Mouse (Mus musculus): ENCODE data around the gene Nedd9. TPM values are rescaled to one million over a fixed set of nuclear protein-coding genes. Genes with fewer than 3 reads are reported as not detected.
"Not testable (repeated sequence)": the region's sequence is repeated elsewhere in the genome, so short reads cannot be mapped to it uniquely, and the experiment has no call there.

Nedd9 gene
- polyA plus RNA-seq, 1 experiment from 2014 or later, result 42.1 TPM

DNA sequence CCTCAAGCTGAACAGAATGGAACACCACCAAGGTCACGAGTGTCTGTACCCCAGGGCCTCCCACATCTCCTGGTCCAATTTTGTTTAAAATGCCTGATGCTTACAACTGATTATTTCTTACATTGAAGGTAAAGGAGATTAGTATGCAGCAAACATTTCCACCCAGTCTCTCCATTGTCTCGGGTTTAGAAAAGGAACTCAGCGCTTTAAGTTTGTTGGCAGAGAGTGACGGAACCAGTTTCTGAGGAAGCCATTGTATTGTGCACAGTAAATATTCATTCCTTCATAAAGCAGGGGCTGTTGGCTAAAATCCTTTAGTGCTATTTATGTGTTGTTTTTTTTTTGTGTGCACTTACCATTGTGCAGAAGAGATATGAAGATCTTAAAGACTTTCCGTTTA lies 166.4 kb downstream of the Nedd9 start:
- DNase-seq (ENCODE audit: low spot score), result no peak

DNA sequence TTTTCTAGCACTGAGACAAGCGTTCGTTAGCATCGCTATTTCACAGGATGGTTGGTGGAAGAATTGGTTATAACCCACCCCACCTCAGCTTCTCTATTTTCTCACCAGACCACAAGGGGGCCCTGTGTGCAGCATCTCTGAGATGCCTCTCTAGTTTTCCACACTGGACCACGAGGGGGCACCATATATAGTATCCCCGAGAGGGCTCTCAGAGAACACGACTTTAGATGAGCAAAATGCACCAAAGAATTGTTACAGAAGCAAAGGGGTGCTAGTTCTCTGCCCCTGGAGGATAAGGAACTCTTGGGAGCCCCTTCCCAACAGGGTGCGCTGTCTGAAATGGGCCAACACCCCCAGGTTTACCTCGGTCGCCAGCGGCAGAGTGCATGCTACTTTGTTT lies 184.4 kb downstream of the Nedd9 start:
- DNase-seq (ENCODE audit: low spot score), result peak; percentile 89

DNA sequence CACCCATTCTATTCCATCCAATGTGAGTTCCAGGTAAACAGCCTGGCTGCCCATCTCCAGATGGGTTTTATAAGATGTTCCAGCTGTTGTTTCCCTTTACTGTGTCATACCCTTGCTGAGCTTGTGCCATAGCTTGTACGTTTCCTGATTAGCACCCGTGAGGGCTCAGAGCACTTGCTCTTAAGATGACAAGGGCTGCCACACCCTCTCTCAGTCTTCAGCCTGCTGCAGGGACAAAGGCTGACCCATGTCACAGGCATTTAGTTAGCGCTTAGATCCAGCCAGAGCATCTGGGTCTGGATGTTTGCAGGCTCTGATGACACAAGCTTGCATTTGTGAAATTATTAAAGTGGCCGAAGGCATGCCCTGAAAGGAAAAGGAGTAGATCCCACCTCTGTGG lies 187.1 kb downstream of the Nedd9 start:
- no peak for DNase-seq (ENCODE audit: low spot score)

- no peak for DNase-seq (ENCODE audit: low spot score)
Observed at GRCm38 (mm10) chr13:41298996-41299395, 188.2 kb downstream of the Nedd9 start.

- no peak for DNase-seq (ENCODE audit: low spot score)
Observed at GRCm38 (mm10) chr13:41298533-41298932, 188.6 kb downstream of the Nedd9 start.

DNA sequence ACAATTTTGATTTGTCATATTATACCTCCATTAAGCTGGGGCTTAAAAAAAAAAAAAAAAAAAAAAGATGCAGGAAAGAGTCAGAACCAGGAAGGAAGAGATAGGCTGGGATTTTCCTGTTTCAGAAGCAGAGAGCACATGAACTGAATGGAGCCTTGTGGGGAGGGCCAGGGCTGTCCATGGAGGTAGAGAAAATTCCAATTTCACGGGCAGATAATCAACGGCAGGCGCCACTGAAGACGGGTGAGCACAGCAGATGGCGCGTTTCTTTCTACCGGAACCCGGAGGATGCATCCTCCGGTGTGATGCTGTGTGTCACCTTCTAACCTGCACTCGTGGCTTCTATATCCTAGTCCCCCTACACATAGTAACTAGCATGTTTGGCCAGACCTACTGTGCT lies 190.8 kb downstream of the Nedd9 start:
- DNase-seq (ENCODE audit: low spot score), result no peak

GRCm38 (mm10) chr13:41295886-41296285 lies 191.3 kb downstream of the Nedd9 start:
- DNase-seq (ENCODE audit: low spot score), result no peak

- no peak for DNase-seq (ENCODE audit: low spot score)
Observed at GRCm38 (mm10) chr13:41293595-41293994, 193.6 kb downstream of the Nedd9 start.

DNA sequence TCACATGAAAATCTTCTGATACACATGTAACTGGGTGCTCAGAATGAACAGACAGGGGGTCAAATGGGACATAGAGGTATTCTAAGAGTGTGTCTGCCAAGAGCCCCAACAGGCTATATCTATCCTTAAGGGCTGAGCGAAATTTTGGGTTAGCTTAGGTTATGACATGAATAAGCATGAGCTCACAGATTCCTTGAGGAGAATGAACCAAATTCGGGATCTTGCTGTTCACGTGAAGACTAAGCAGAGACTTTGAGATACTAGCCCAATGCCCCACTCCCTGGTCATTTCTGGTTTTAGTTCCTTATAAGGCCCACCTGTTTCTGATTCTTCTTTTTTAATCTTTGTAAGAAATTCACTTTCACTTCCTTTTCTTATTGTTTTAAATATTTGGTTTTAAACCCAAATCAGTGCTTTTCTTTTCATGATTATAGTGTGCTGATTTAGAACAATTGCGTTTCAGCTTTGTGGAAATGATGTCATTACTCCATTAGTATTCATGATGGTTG lies 195.6 kb downstream of the Nedd9 start:
- no peak for DNase-seq (ENCODE audit: low spot score)

DNA sequence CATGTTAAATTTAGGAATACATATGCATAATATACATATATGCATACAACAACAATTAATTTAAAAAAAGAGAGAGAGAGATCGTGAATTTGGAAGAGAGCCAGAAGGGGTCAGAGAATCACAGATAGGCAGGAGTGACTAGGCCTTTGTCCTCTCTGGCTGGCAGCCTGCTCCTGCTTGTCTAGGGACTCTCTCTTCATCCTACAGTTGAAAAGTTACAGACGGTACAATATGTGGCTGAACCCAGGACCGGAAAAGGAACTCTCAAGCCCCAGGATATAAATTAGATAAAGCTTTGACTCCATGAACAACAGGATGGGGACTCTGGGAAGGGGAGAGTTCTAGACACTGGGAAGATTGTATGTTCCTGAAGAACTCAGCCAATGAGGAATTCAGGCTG lies 200.9 kb downstream of the Nedd9 start:
- DNase-seq (ENCODE audit: low spot score), result no peak

DNA sequence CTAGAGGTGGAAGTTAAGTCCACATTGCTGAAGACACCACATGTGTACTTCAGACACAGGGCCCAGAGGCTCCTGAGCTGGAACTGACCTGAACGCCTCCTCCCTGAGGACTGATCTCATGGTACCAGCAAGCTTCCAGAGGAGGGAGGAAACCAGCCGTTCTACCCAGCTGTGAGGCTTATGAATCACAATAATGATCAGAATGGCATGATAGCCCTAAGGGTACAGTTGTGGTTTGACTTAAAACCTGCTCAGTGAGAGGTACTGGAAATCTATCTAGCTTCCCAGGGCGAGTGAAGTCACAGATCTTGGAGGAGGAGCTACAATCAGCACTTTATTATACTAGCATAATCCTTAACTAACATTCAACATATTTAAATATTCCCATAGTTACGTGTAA lies 201.7 kb downstream of the Nedd9 start:
- no peak for DNase-seq (ENCODE audit: low spot score)

GRCm38 (mm10) chr13:41283256-41283655 lies 203.9 kb downstream of the Nedd9 start:
- peak; percentile 72 for DNase-seq (ENCODE audit: low spot score)

GRCm38 (mm10) chr13:41280696-41281095 lies 206.5 kb downstream of the Nedd9 start:
- DNase-seq (ENCODE audit: low spot score), result no peak

- no peak for DNase-seq (ENCODE audit: low spot score)
Observed at GRCm38 (mm10) chr13:41273927-41274650, 213.1 kb downstream of the Nedd9 start, which contains the start of gene Gm17364. Gm17364 (minus strand) TSS chr13:41273977.

- no peak for DNase-seq (ENCODE audit: low spot score)
Observed at GRCm38 (mm10) chr13:41267827-41268408, 219.2 kb downstream of the Nedd9 start.

GRCm38 (mm10) chr13:41263304-41264006 lies 223.7 kb downstream of the Nedd9 start:
- DNase-seq (ENCODE audit: low spot score), result no peak

DNA sequence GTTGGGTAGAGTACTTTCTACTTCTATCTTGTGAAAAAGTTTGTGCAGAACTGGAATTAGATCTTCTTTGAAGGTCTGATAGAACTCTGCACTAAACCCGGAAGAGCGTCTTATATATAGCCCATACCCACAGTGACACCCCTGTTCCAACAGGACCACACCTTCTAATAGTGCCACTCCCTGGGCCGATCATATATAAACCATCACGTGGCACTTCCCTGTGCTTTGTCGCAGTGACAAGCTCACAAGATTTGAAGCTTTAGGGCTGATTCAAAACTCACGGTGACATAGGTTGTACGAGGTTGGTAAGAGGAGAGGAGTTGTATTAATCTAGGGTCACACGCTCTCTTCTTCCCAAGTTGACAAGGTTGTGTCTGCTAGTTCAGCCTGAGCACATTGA lies 225.5 kb downstream of the Nedd9 start:
- not testable (repeated sequence) for DNase-seq (ENCODE audit: low spot score)

Other genes with a start within 250 kb of the Nedd9 start
- 12.4 and 14.6 TPM in 2 replicates for gene Smim13, start 237.5 kb downstream of the Nedd9 start, polyA plus RNA-seq (2015; fragmentation: Nextera tagmentation; extraction: Ambion mirVana)
- not detected in 2 replicates for gene Gm17364, start 213.4 kb downstream of the Nedd9 start, polyA plus RNA-seq (2015; fragmentation: Nextera tagmentation; extraction: Ambion mirVana)
- 7.9 and 10.2 TPM in 2 replicates for gene Tmem170b, start 118.5 kb upstream of the Nedd9 start, polyA plus RNA-seq (2015; fragmentation: Nextera tagmentation; extraction: Ambion mirVana)